ENCODE assay signal across 18 mouse cellular contexts in the genomic region with DNA sequence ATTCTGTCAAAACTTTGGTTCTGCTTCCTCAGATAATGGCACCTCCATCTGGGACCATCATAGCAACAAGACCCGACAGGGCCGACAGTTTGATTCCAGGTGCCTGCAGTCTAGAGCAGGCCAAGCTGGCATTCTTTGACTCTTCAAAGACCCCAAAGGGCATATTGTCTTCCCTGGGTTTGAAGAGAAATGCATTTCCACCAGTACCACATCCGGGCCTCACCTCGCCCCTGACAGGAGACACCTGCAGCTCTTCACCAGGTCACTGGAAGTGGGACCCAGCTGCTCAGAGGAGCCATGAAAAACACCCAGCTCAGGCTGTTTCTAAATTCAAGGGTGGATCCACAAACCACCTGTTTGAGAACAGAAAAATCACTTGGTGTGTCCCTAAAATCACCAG.
"Had no signal": no experiment of that assay in that cellular context is flagged by ENCODE, and none has a peak within 500 bp of the region (broad histone marks: within the 10 kb centered on the region; RNA-seq: fewer than 3 reads in every experiment).

No protein-coding gene starts in this region.

- H3K27me3 ChIP-seq: liver, embryonic 13.5 days; neural tube, embryonic 13.5 days had no signal

- H3K36me3 ChIP-seq: limb, embryonic 10.5 days; limb, embryonic 13.5 days; liver, embryonic 13.5 days; neural tube, embryonic 13.5 days had no signal

- ATAC-seq: hindbrain, postnatal 0 days; inflammation-experienced regulatory T-cells, adult 6 months; intestine, embryonic 16.5 days; midbrain, embryonic 16.5 days had no signal

- DNase-seq: kidney, adult 18-20 months; kidney, postnatal 25 days; layer of hippocampus, adult 9-11 months; liver; liver, embryonic 13.5 days; lung, adult 2 months; lung, postnatal 14 days; lung, postnatal 4 days had no signal

- H3K9ac ChIP-seq: limb, embryonic 13.5 days; liver, embryonic 13.5 days; neural tube, embryonic 13.5 days had no signal

- H3K9me3 ChIP-seq: limb, embryonic 10.5 days; limb, embryonic 13.5 days; liver, embryonic 13.5 days; neural tube, embryonic 13.5 days had no signal

- H3K4me3 ChIP-seq: layer of hippocampus, adult 2 months; limb, embryonic 10.5 days; limb, embryonic 13.5 days; liver, embryonic 13.5 days; myocyte; neural tube, embryonic 13.5 days had no signal

- H3K27ac ChIP-seq: hindbrain, postnatal 0 days; layer of hippocampus, adult 2 months; limb, embryonic 10.5 days; limb, embryonic 13.5 days; liver, embryonic 13.5 days; neural tube, embryonic 13.5 days had no signal

- H3K4me2 ChIP-seq: limb, embryonic 13.5 days; liver, embryonic 13.5 days; midbrain, embryonic 11.5 days; neural tube, embryonic 13.5 days had no signal

- H3K4me1 ChIP-seq: liver, embryonic 13.5 days; neural tube, embryonic 13.5 days had no signal
